Mouse (Mus musculus): ENCODE results near the gene Dnase2a. TPM values are rescaled to one million over a fixed set of nuclear protein-coding genes. Genes with fewer than 3 reads are reported as not detected.

Gene Dnase2a
- polyA plus RNA-seq (2015; fragmentation: Nextera tagmentation; extraction: Ambion mirVana), result 29.2 TPM in 2 replicates

DNA sequence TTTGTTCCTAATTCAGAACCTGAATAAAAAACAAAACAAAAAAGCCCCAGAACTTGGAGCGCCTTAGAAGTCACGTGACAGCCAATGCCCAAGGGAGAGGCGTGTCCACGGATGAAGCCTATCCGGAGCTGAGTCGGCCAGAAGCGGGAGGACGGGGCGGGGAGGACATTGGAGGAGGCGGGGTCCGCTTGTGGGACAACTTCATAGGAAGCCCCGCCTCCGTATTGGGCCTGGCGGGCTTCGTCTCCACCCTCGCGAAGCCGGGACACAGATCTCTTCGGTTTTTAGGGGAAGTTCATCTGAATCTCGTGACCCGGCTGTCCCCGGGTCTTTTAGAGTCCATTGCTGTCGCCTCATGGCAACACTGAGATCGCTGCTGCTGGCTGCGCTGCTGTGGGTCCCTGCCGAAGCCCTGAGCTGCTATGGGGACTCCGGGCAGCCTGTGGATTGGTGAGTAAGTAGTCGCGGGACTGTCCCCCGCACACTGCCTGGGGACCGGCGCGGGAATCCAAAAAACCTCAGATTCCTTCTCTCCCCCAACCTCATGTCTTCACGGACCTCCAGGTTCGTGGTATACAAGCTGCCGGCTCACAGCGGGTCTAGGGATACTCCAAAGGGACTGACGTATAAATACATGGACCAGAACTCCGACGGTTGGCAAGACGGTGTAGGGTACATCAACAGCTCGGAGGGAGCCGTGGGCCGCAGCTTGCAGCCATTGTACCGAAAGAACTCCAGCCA lies at the start of gene Dnase2a:
TSS of gene Dnase2a (plus strand) at position 140 of the 741 bp plus-strand sequence.

DNA sequence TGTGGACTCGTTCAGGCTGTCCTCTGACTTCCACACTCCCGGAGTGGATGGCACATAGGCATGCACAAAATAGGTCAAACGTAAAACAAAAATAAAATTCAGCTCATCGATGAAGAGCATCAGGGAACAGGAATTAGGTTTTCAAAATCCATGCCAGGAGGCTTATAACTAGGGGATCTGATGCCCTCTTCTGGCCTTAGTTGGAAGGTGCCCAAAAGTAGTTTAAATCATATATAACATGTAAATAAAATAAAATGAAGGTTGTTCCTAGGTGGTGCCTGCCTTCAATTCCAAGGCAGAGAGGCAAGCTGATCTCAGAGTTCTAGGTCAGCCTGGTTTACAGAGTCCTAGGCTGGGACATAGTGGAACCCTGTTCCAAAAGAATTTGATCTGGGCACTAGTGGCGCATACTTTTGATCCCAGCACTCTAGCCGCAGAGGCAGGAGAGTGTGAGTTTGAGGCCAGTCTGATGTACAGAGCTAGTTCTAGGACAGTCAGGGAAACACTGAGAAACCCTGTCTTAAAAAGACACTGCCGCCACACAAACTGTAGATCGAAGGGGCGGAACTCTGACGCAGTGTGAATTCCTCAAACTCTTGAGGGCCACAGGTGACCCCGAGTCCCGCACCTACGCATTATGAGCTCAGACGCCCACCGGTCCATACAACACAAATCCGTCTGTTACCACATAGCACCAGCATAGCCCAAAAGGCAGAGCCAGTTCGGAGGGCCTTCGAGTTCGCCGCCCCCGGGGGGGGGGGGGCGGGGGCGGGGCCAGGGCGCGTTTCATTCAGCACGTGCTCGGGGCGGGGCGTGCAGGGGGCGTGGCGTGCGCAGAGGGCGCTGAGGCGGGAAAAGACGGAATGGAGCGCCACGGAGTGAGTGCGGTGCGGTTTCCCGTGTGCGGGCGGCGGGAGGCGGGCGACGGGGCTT lies 36.7 kb upstream of the Dnase2a start, which contains the start of gene Syce2:
TSS of gene Syce2 (plus strand) at position 736 of the 933 bp plus-strand sequence.

DNA sequence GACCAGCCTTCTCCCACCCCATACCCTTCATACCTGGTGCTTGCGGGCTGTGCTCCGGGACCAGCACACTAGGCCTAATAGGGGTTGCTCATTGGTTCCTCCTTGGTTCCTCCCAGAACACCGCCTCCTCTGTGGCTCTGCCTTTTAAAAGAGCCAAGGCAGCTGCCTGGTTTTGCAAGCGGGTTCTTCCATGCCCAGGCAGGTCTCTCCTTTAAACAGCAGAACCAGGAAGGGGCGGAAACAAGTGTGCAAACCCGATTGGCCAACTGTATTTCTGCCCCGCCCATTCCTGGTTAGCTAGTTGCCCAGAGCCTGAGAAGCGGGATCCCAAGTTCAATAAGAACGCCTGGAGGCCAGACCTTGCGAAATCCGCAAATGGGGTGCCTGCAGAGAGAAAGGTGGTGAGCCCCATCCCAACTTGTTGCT lies 14.6 kb upstream of the Dnase2a start, which contains the start of gene Gcdh:
TSS of gene Gcdh (minus strand) at position 213 of the 426 bp plus-strand sequence.

DNA sequence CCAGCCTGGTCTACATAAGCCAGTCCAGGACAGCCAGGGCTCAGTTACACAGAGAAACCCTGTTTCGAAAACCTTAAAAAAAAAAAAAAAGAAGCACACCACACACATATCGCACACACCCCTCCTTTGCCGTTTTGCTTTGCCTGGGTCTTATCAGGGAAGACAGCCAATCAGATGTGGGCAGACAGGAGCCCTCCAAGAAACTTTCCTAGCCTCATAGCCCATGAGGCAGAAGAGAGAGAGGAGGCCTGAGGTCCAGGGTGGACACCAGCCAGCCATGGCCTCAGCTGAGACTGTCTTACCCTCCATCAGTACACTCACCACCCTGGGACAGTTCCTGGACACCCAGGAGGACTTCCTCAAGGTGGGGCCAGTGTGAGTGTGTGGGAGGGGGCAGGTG lies 6.6 kb upstream of the Dnase2a start, which contains the start of gene Klf1:
TSS of gene Klf1 (plus strand) at position 177 of the 400 bp plus-strand sequence.

DNA sequence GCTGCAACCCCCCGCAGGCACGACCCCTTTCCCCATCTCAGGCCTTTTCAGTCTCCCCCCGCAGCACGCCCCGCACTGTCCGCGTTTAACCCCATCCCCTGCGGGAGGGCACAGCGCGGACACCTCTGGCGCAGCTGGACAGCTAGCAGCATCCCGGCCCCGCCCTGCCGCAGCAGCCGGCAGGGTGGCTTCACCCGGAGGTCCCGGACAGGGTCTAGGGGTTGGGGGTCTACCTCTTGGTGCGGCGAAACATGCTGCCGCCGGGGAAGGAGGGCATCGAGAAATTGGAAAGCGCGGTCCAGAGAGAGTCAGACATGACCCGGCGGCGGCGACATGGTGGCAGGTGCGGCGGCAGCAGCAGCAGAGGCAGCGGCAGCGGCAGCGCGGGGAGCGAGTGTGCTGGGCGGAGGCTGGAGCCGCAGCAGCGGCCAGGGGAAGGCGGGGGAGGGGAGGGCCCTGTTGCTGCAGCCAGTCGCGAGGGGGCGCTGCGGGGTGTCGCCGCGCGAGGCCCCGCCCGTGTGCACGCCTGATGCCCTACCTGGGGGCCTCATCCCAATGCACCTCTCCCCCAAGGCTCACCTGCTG lies 28.7 kb downstream of the Dnase2a start, which contains the start of gene Mast1:
TSS of gene Mast1 (minus strand) at position 398 of the 585 bp plus-strand sequence.

DNA sequence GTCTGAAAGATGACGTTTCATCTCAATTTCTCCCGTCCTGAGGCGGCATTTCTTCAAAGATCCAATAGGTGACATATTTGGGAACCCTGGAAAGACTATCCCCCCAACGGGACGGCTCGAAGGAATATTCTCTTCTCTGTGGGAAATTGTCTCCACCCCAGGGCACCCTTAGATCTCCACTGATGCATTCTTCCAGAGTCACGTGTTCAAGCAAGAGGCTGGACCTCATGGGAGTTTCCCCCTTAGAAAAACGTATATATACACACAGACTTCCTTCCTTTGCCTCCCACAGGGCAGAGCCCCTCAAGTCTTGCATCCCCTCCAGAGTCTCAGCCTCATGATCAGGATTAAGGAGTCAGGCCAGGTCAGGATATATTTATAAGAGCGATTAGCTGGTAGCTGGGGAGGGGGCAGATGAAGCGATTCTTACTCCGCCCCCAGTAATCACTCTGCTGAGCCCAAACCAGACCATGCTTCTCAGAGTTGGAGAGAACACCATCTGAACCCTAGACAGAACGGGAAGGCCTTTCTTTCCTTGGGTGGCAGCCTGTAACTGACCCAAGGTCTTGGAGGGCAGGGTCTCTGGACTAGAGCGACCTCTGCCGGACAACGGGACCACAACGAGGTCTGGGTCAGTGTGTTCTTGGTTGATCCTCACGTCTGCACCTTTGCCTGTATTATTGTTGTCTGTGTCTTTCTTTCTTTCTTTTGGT lies 38.3 kb downstream of the Dnase2a start, which contains the start of gene Rtbdn:
TSS of gene Rtbdn (plus strand) at position 464 of the 713 bp plus-strand sequence.

DNA sequence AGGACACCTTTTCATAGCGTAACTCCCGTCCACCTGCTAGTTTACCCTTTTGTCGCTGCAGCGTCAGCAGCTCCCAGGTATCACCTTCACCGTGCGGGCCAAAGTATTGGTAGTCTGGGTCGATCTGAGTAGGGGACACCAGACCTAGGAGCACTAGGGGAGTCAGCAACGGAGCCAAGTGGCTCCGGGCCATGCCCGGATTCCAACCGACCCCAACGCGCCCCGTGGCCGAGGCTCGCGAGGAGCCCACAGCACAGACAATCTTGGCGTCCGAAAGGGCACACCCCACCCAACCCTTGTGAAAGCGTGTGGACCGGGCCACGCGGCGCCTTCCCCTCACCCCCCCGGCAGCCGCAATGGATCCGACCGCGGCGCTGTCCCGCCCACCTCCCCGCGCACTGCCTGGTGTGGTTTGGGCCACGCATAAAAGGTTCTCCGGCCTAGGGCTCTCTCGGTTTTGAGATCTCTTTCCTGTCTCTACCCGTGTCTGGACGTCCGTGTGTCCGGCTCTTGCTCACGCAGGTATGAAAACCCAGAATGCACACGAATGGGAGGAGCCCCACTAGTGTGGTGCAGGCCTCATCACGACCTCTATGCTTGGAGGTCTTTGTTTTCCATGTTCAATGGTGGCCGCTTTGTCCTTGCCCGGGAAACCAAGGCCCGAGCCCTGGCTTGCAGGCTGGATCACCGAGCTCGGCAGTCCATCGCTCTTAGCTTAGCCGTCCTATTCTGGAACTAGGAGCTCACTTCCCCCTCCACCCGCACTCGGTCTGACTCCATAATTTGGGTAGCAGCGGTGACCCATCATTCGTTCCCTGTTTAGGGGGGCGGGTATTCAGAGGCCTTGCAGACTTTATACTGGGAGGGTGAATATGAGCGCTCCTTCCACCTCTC lies 61.1 kb downstream of the Dnase2a start, which contains the start of the genes Gm49661, Prdx2 and Rnaseh2a:
TSS of gene Gm49661 (minus strand) at position 193 of the 894 bp plus-strand sequence.
TSS of gene Prdx2 (plus strand) at position 347 of the 894 bp plus-strand sequence.
TSS of gene Rnaseh2a (minus strand) at position 527 of the 894 bp plus-strand sequence.

Other genes starting within 250 kb of the Dnase2a start
- 34.3 and 41.9 TPM in 2 replicates for gene Ier2, start 245.7 kb upstream of the Dnase2a start, polyA plus RNA-seq (2015; fragmentation: Nextera tagmentation; extraction: Ambion mirVana)
- gene Trmt1, start 222.3 kb upstream of the Dnase2a start, polyA plus RNA-seq (2015; fragmentation: Nextera tagmentation; extraction: Ambion mirVana), result 35.9 and 39.7 TPM in 2 replicates
- 7.3 and 7.6 TPM in 2 replicates for gene Nacc1, start 220.7 kb upstream of the Dnase2a start, polyA plus RNA-seq (2015; fragmentation: Nextera tagmentation; extraction: Ambion mirVana)
- gene Lyl1, start 207.1 kb upstream of the Dnase2a start, polyA plus RNA-seq (2015; fragmentation: Nextera tagmentation; extraction: Ambion mirVana), result 60.3 and 61.8 TPM in 2 replicates
- gene G430095P16Rik, start 185.6 kb upstream of the Dnase2a start, polyA plus RNA-seq (2015; fragmentation: Nextera tagmentation; extraction: Ambion mirVana), result 17.8 and 19.5 TPM in 2 replicates
- gene Nfix, start 108.2 kb upstream of the Dnase2a start, polyA plus RNA-seq (2015; fragmentation: Nextera tagmentation; extraction: Ambion mirVana), result 14.2 and 15.5 TPM in 2 replicates
- gene Dand5, start 85.7 kb upstream of the Dnase2a start, polyA plus RNA-seq (2015; fragmentation: Nextera tagmentation; extraction: Ambion mirVana), result 3.4 and 3.7 TPM in 2 replicates
- 42.0 and 45.4 TPM in 2 replicates for gene Gadd45gip1, start 77.0 kb upstream of the Dnase2a start, polyA plus RNA-seq (2015; fragmentation: Nextera tagmentation; extraction: Ambion mirVana)
- gene Rad23a, start 67.9 kb upstream of the Dnase2a start, polyA plus RNA-seq (2015; fragmentation: Nextera tagmentation; extraction: Ambion mirVana), result 257 and 273 TPM in 2 replicates
- 262 and 293 TPM in 2 replicates for gene Calr, start 61.6 kb upstream of the Dnase2a start, polyA plus RNA-seq (2015; fragmentation: Nextera tagmentation; extraction: Ambion mirVana)
- gene Farsa, start 51.6 kb upstream of the Dnase2a start, polyA plus RNA-seq (2015; fragmentation: Nextera tagmentation; extraction: Ambion mirVana), result 63.1 and 64.4 TPM in 2 replicates
- 100 and 115 TPM in 2 replicates for gene Syce2, start 36.4 kb upstream of the Dnase2a start, polyA plus RNA-seq (2015; fragmentation: Nextera tagmentation; extraction: Ambion mirVana)
- 22.5 and 24.8 TPM in 2 replicates for gene Gcdh, start 14.6 kb upstream of the Dnase2a start, polyA plus RNA-seq (2015; fragmentation: Nextera tagmentation; extraction: Ambion mirVana)
- 323 and 405 TPM in 2 replicates for gene Klf1, start 6.6 kb upstream of the Dnase2a start, polyA plus RNA-seq (2015; fragmentation: Nextera tagmentation; extraction: Ambion mirVana)
- 0.22 and 0.30 TPM in 2 replicates for gene Mast1, start 28.8 kb downstream of the Dnase2a start, polyA plus RNA-seq (2015; fragmentation: Nextera tagmentation; extraction: Ambion mirVana)
- 0.19 TPM in 1 of 2 replicates, not detected in the other for gene Rtbdn, start 38.4 kb downstream of the Dnase2a start, polyA plus RNA-seq (2015; fragmentation: Nextera tagmentation; extraction: Ambion mirVana)
- gene Gm49661, start 60.9 kb downstream of the Dnase2a start, polyA plus RNA-seq (2015; fragmentation: Nextera tagmentation; extraction: Ambion mirVana), result not detected in 2 replicates
- gene Prdx2, start 61.0 kb downstream of the Dnase2a start, polyA plus RNA-seq (2015; fragmentation: Nextera tagmentation; extraction: Ambion mirVana), result 1,795 and 2,054 TPM in 2 replicates
- gene Rnaseh2a, start 61.2 kb downstream of the Dnase2a start, polyA plus RNA-seq (2015; fragmentation: Nextera tagmentation; extraction: Ambion mirVana), result 139 and 165 TPM in 2 replicates
- gene Junb, start 70.2 kb downstream of the Dnase2a start, polyA plus RNA-seq (2015; fragmentation: Nextera tagmentation; extraction: Ambion mirVana), result 22.6 and 26.1 TPM in 2 replicates
- 5.2 and 5.7 TPM in 2 replicates for gene Hook2, start 82.0 kb downstream of the Dnase2a start, polyA plus RNA-seq (2015; fragmentation: Nextera tagmentation; extraction: Ambion mirVana)
- 0.08 TPM in 1 of 2 replicates, not detected in the other for gene Best2, start 106.0 kb downstream of the Dnase2a start, polyA plus RNA-seq (2015; fragmentation: Nextera tagmentation; extraction: Ambion mirVana)
- 59.9 and 62.1 TPM in 2 replicates for gene Asna1, start 116.7 kb downstream of the Dnase2a start, polyA plus RNA-seq (2015; fragmentation: Nextera tagmentation; extraction: Ambion mirVana)
- gene Trir, start 118.3 kb downstream of the Dnase2a start, polyA plus RNA-seq (2015; fragmentation: Nextera tagmentation; extraction: Ambion mirVana), result 96.0 and 106 TPM in 2 replicates
- 16.3 and 17.1 TPM in 2 replicates for gene Tnpo2, start 128.4 kb downstream of the Dnase2a start, polyA plus RNA-seq (2015; fragmentation: Nextera tagmentation; extraction: Ambion mirVana)
- gene Fbxw9, start 151.5 kb downstream of the Dnase2a start, polyA plus RNA-seq (2015; fragmentation: Nextera tagmentation; extraction: Ambion mirVana), result 7.7 and 11.9 TPM in 2 replicates
- gene Gm5741, start 159.4 kb downstream of the Dnase2a start, polyA plus RNA-seq (2015; fragmentation: Nextera tagmentation; extraction: Ambion mirVana), result 0.51 TPM in 1 of 2 replicates, not detected in the other
- gene Dhps, start 163.2 kb downstream of the Dnase2a start, polyA plus RNA-seq (2015; fragmentation: Nextera tagmentation; extraction: Ambion mirVana), result 34.8 and 37.4 TPM in 2 replicates
- 100 and 103 TPM in 2 replicates for gene Wdr83os, start 172.2 kb downstream of the Dnase2a start, polyA plus RNA-seq (2015; fragmentation: Nextera tagmentation; extraction: Ambion mirVana)
- gene Wdr83, start 172.7 kb downstream of the Dnase2a start, polyA plus RNA-seq (2015; fragmentation: Nextera tagmentation; extraction: Ambion mirVana), result 28.5 and 33.2 TPM in 2 replicates
- 41.9 and 56.5 TPM in 2 replicates for gene Man2b1, start 174.7 kb downstream of the Dnase2a start, polyA plus RNA-seq (2015; fragmentation: Nextera tagmentation; extraction: Ambion mirVana)
- 0.40 and 0.47 TPM in 2 replicates for gene Zfp791, start 214.5 kb downstream of the Dnase2a start, polyA plus RNA-seq (2015; fragmentation: Nextera tagmentation; extraction: Ambion mirVana)
- not detected in 2 replicates for gene Cks1brt, start 243.4 kb downstream of the Dnase2a start, polyA plus RNA-seq (2015; fragmentation: Nextera tagmentation; extraction: Ambion mirVana)

Measured in spleen, postnatal 0 days (tissue).